11 mouse cellular contexts compared by ENCODE assay signal in the genomic region with DNA sequence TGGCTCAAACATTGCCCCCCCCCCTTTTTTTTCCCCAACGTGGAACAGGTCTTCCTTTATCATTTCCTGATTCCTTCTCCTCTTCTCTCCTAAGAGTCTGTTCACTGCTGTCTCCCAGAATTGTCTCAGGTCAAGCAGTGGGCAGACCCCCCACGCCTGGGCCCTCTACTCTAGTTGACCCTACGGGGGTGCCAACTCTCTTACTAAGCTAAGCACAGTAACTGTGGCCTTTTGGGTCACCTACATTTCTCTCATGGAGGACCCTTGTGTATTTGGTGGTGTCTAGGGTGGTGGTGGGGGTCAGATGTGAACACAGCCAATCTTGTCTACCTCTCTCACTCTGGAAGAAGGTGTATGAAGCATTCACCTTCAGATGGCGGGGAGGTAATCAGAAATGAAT.
DNase-seq lines count a peak whose midpoint lies in the region; ATAC-seq and TF ChIP-seq lines count a peak whose summit lies in the region.
"Had no signal": no experiment of that assay in that cellular context is flagged by ENCODE, and none has a peak within 500 bp of the region (broad histone marks: within the 10 kb centered on the region; RNA-seq: fewer than 3 reads in every experiment).

No protein-coding gene starts in this region.

- peaks cover 11% of the 10 kb centered on the region for H3K4me1 ChIP-seq in heart, embryonic 10.5 days
- H3K4me1 ChIP-seq in kidney, postnatal 0 days (replicated peaks; ENCODE audit: insufficient read depth, low read length) = no peaks in the 10 kb centered on the region
- peaks cover 29% of the 10 kb centered on the region for H3K4me1 ChIP-seq in brown adipose tissue, adult 24 weeks (ENCODE audit: control insufficient read depth, insufficient read depth, insufficient read length, low read length)
- no peaks in the 10 kb centered on the region for H3K4me1 ChIP-seq in intestine, postnatal 0 days (replicated peaks; ENCODE audit: control insufficient read depth, insufficient read depth, low read length)

- H3K9me3 ChIP-seq in heart, embryonic 10.5 days = no peaks in the 10 kb centered on the region
- H3K9me3 ChIP-seq in kidney, postnatal 0 days (replicated peaks; ENCODE audit: low read length) = no peaks in the 10 kb centered on the region
- H3K9me3 ChIP-seq in intestine, postnatal 0 days (ENCODE audit: control insufficient read depth) = no peaks in the 10 kb centered on the region

- no peak for DNase-seq in heart, embryonic 10.5 days (ENCODE audit: low spot score)
- no peak for DNase-seq in heart, postnatal 25 days (ENCODE audit: low spot score)
- no peak for DNase-seq in kidney, postnatal 0 days (ENCODE audit: low spot score)
- DNase-seq in kidney, postnatal 10 days = no peak
- no peak for DNase-seq in left cerebral cortex, postnatal 14 days (ENCODE audit: low spot score in 2 of 2)
- DNase-seq in left cerebral cortex, adult 11 months (ENCODE audit: low spot score) = no peak
- DNase-seq: gastrocnemius, postnatal 10 days; layer of hippocampus, postnatal 36 days had no signal

- ATAC-seq in kidney, postnatal 0 days (replicated peaks; ENCODE audit: low FRiP score, low read depth) = no peak
- ATAC-seq in intestine, postnatal 0 days = no peak

- WGBS in heart, embryonic 10.5 days = 60% methylated on average over 4 of the region's 4 CpGs
- 71% methylated on average over 4 of the region's 4 CpGs for WGBS in kidney, postnatal 0 days
- WGBS in intestine, postnatal 0 days = 68% methylated on average over 4 of the region's 4 CpGs

- H3K27me3 ChIP-seq in heart, embryonic 10.5 days (ENCODE audit: insufficient read depth, poor library complexity, severe bottlenecking) = no peaks in the 10 kb centered on the region
- no peaks in the 10 kb centered on the region for H3K27me3 ChIP-seq in kidney, postnatal 0 days (ENCODE audit: insufficient read depth, low read length)
- H3K27me3 ChIP-seq in intestine, postnatal 0 days (replicated peaks; ENCODE audit: control insufficient read depth, insufficient read depth, low read length) = no peaks in the 10 kb centered on the region

- H3K36me3 ChIP-seq in heart, embryonic 10.5 days = no peaks in the 10 kb centered on the region
- H3K36me3 ChIP-seq in kidney, postnatal 0 days (ENCODE audit: insufficient read depth, low read length) = no peaks in the 10 kb centered on the region
- H3K36me3 ChIP-seq in intestine, postnatal 0 days (ENCODE audit: control insufficient read depth, insufficient read depth) = no peaks in the 10 kb centered on the region

- peak overlapping the region; percentile 81; the same call in 1 of the 2 replicates for H3K27ac ChIP-seq in heart, embryonic 10.5 days
- H3K27ac ChIP-seq in kidney, postnatal 0 days = peak overlapping the region; percentile 77
- peak overlapping the region; percentile 100 for H3K27ac ChIP-seq in brown adipose tissue, adult 24 weeks (replicated peaks; ENCODE audit: low read depth, low read length)
- 0 out of 2 replicates have a peak overlapping the region, but pooled peaks have one; percentile 11 for H3K27ac ChIP-seq in intestine, postnatal 0 days (ENCODE audit: low read depth, low read length)
- H3K27ac ChIP-seq: liver, embryonic 14.5 days had no signal

- no peak for TF ChIP-seq CTCF in kidney, postnatal 0 days (IDR thresholded peaks at IDR 0.05; ENCODE audit: low read depth)
- TF ChIP-seq CTCF in intestine, postnatal 0 days (IDR thresholded peaks at IDR 0.05; ENCODE audit: low read depth) = no peak

- no peak overlapping the region for H3K4me2 ChIP-seq in kidney, postnatal 0 days (ENCODE audit: low read length)
- no peak overlapping the region for H3K4me2 ChIP-seq in intestine, postnatal 0 days (replicated peaks; ENCODE audit: low read depth)

- H3K9ac ChIP-seq in kidney, postnatal 0 days (ENCODE audit: low read depth, low read length) = no peak overlapping the region
- no peak overlapping the region for H3K9ac ChIP-seq in intestine, postnatal 0 days (ENCODE audit: low read depth, low read length)
- H3K9ac ChIP-seq: liver, embryonic 14.5 days had no signal

- intact Hi-C loops in heart, postnatal 25 days (cut with DNase I) = loop anchor here (1.0 to 2.0 kb wide), 3 partner anchors 39 to 83 kb away; no protein-coding TSS in a partner anchor
- intact Hi-C loops in left cerebral cortex, postnatal 14 days (cut with DNase I) = no loop called here

- no peak overlapping the region for H3K4me3 ChIP-seq in heart, embryonic 10.5 days
- no peak overlapping the region for H3K4me3 ChIP-seq in kidney, postnatal 0 days (replicated peaks; ENCODE audit: low read depth, low read length)
- H3K4me3 ChIP-seq in brown adipose tissue, adult 24 weeks (ENCODE audit: insufficient read depth, low read depth, low read length) = no peak overlapping the region
- no peak overlapping the region for H3K4me3 ChIP-seq in intestine, postnatal 0 days (ENCODE audit: low read depth, low read length)

Comparison
In these comparisons a context has a peak if more than half of its experiments do, and no peak if none do; other contexts are left out.
1. H3K27ac ChIP-seq: peak in every context shown above with its lines; median percentile 100 in brown adipose tissue, adult 24 weeks; 81 in heart, embryonic 10.5 days; 77 in kidney, postnatal 0 days; 11 in intestine, postnatal 0 days.